In genomic region chr6:91236006-91236405, GRCm38 (mm10) we compare ENCODE assay signal across 13 mouse cellular contexts. TPM values are rescaled to one million over a fixed set of nuclear protein-coding genes. Genes with fewer than 3 reads are reported as not detected.
DNase-seq lines count a peak whose midpoint lies in the region; ATAC-seq and TF ChIP-seq lines count a peak whose summit lies in the region.
"Had no signal": no experiment of that assay in that cellular context is flagged by ENCODE, and none has a peak within 500 bp of the region (broad histone marks: within the 10 kb centered on the region; RNA-seq: fewer than 3 reads in every experiment).

No protein-coding gene starts in this region.

- ATAC-seq in embryonic facial prominence, embryonic 12.5 days (ENCODE audit: insufficient number of reproducible peaks, insufficient read depth, low FRiP score, low TSS enrichment), result peak; percentile 65
- ATAC-seq in limb, embryonic 11.5 days (ENCODE audit: insufficient number of reproducible peaks, low FRiP score, low TSS enrichment, low read depth), result peak; percentile 73
- no peak for ATAC-seq in megakaryocyte, adult 5-6 weeks (ENCODE audit: poor library complexity, severe bottlenecking)
- no peak for ATAC-seq in heart, embryonic 11.5 days (replicated peaks; ENCODE audit: insufficient number of reproducible peaks, low FRiP score, low TSS enrichment)
- ATAC-seq: intestine, embryonic 16.5 days had no signal

- 22% methylated on average over 11 of the region's 11 CpGs for WGBS in embryonic facial prominence, embryonic 12.5 days
- WGBS in limb, embryonic 11.5 days, result 13% methylated on average over 11 of the region's 11 CpGs
- WGBS in heart, embryonic 11.5 days (ENCODE audit: insufficient replicate concordance), result 52% methylated on average over 11 of the region's 11 CpGs

- peak overlapping the region; percentile 2; the same call in 1 of the 2 replicates for H3K4me2 ChIP-seq in embryonic facial prominence, embryonic 12.5 days (replicated peaks)
- peak overlapping the region; percentile 25; the same call in 1 of the 2 replicates for H3K4me2 ChIP-seq in limb, embryonic 11.5 days (ENCODE audit: low read depth, severe bottlenecking)
- no peak overlapping the region for H3K4me2 ChIP-seq in heart, embryonic 11.5 days
- H3K4me2 ChIP-seq: liver, embryonic 15.5 days had no signal

- no peak for TF ChIP-seq CTCF in layer of hippocampus, adult 2 months (conservative IDR thresholded peaks at IDR 0.05)

- no peaks in the 10 kb centered on the region for H3K9me3 ChIP-seq in embryonic facial prominence, embryonic 12.5 days
- H3K9me3 ChIP-seq in limb, embryonic 11.5 days (ENCODE audit: control insufficient read depth, low read length), result no peaks in the 10 kb centered on the region
- no peaks in the 10 kb centered on the region for H3K9me3 ChIP-seq in heart, embryonic 11.5 days (replicated peaks; ENCODE audit: control insufficient read depth, low read length)
- H3K9me3 ChIP-seq: liver, embryonic 15.5 days had no signal

- 0 out of 2 replicates have a peak overlapping the region, but pooled peaks have one; percentile 36 for H3K27ac ChIP-seq in layer of hippocampus, adult 2 months
- H3K27ac ChIP-seq in embryonic facial prominence, embryonic 12.5 days, result peak overlapping the region; percentile 88
- peak overlapping the region; percentile 86 for H3K27ac ChIP-seq in limb, embryonic 11.5 days (replicated peaks; ENCODE audit: low read depth, low read length)
- H3K27ac ChIP-seq in heart, embryonic 11.5 days (ENCODE audit: low read depth, low read length), result no peak overlapping the region
- H3K27ac ChIP-seq: liver, embryonic 15.5 days had no signal

- no peaks in the 10 kb centered on the region for H3K27me3 ChIP-seq in embryonic facial prominence, embryonic 12.5 days
- H3K27me3 ChIP-seq in limb, embryonic 11.5 days (ENCODE audit: control insufficient read depth, insufficient read depth, low read length), result no peaks in the 10 kb centered on the region
- H3K27me3 ChIP-seq in heart, embryonic 11.5 days (ENCODE audit: control insufficient read depth, insufficient read depth, low read length), result peaks cover 15% of the 10 kb centered on the region
- H3K27me3 ChIP-seq: liver, embryonic 15.5 days had no signal

- no peak overlapping the region for H3K4me3 ChIP-seq in layer of hippocampus, adult 2 months
- no peak overlapping the region for H3K4me3 ChIP-seq in embryonic facial prominence, embryonic 12.5 days
- H3K4me3 ChIP-seq in limb, embryonic 11.5 days (ENCODE audit: low read depth, low read length), result no peak overlapping the region
- no peak overlapping the region for H3K4me3 ChIP-seq in heart, embryonic 11.5 days (ENCODE audit: low read depth, low read length)
- H3K4me3 ChIP-seq: liver, embryonic 15.5 days had no signal

- peak in 1 of 2 experiments; percentile 28 for DNase-seq in layer of hippocampus, adult 2 months (ENCODE audit: low spot score in 2 of 2)
- DNase-seq in layer of hippocampus, postnatal 14 days (ENCODE audit: low spot score in 2 of 2), result no peak
- peak; percentile 81 for DNase-seq in MN1 (ENCODE audit: low spot score)
- DNase-seq in limb, embryonic 11.5 days (ENCODE audit: low spot score), result no peak
- no peak for DNase-seq in cerebellum, adult 9-11 months
- DNase-seq: adrenal gland, adult 8-10 months; kidney, postnatal 25 days; lung, postnatal 36 days had no signal

- H3K4me1 ChIP-seq in embryonic facial prominence, embryonic 12.5 days, result peaks cover 38% of the 10 kb centered on the region
- H3K4me1 ChIP-seq in limb, embryonic 11.5 days (ENCODE audit: control insufficient read depth, insufficient read depth, low read length), result peaks cover 32% of the 10 kb centered on the region
- H3K4me1 ChIP-seq in heart, embryonic 11.5 days (ENCODE audit: control insufficient read depth, insufficient read depth, low read length), result peaks cover 7% of the 10 kb centered on the region; the same call in 1 of the 2 replicates
- H3K4me1 ChIP-seq: liver, embryonic 15.5 days had no signal

- H3K36me3 ChIP-seq in embryonic facial prominence, embryonic 12.5 days, result peaks cover 28% of the 10 kb centered on the region
- H3K36me3 ChIP-seq in limb, embryonic 11.5 days (ENCODE audit: control insufficient read depth, insufficient read depth, low read length), result no peaks in the 10 kb centered on the region; the same call in 1 of the 2 replicates
- no peaks in the 10 kb centered on the region for H3K36me3 ChIP-seq in heart, embryonic 11.5 days (ENCODE audit: control insufficient read depth, insufficient read depth, low read length)
- H3K36me3 ChIP-seq: liver, embryonic 15.5 days had no signal

- H3K9ac ChIP-seq in embryonic facial prominence, embryonic 12.5 days, result no peak overlapping the region
- 0 out of 2 replicates have a peak overlapping the region, but pooled peaks have one; percentile 30 for H3K9ac ChIP-seq in limb, embryonic 11.5 days (ENCODE audit: low read length)
- H3K9ac ChIP-seq in heart, embryonic 11.5 days (ENCODE audit: low read depth, low read length), result no peak overlapping the region
- H3K9ac ChIP-seq: liver, embryonic 15.5 days had no signal

RNA-seq across cellular contexts. Expression of gene Fbln2, which starts 23.8 kb away (rescaled TPM):
- total RNA-seq in layer of hippocampus, adult 2 months (2021), result 10 to 100 TPM in 1 of 2 experiments, 1 to 10 TPM in 1; 8.1 to 10.8 TPM
- total RNA-seq in layer of hippocampus, postnatal 14 days (2021), result 10 to 100 TPM; 11.4 to 13.1 TPM
- polyA plus RNA-seq in embryonic facial prominence, embryonic 12.5 days (2016; fragmentation: Nextera tagmentation; extraction: Ambion mirVana), result 179 and 200 TPM in 2 replicates
- polyA plus RNA-seq in limb, embryonic 11.5 days (2014; fragmentation: Nextera tagmentation; extraction: Ambion mirVana), result 78.7 and 79.9 TPM in 2 replicates
- total RNA-seq in megakaryocyte, adult 5-6 weeks (2015), result not detected in 2 replicates
- total RNA-seq in megakaryocyte, adult 5-6 weeks (2017), result not detected in 2 replicates
- polyA plus RNA-seq in heart, embryonic 11.5 days (2014; fragmentation: Nextera tagmentation; extraction: Ambion mirVana), result 105 and 137 TPM in 2 replicates

Comparison
In these comparisons a context has a peak if more than half of its experiments do, and no peak if none do; other contexts are left out.
1. ATAC-seq: peak in embryonic facial prominence, embryonic 12.5 days (single experiment) and limb, embryonic 11.5 days (single experiment); none in megakaryocyte, adult 5-6 weeks (single experiment) and heart, embryonic 11.5 days (single experiment).
2. RNA of gene Fbln2, which starts 23.8 kb away (total RNA-seq): 11.4 to 13.1 TPM in layer of hippocampus, postnatal 14 days and 8.1 to 10.8 TPM in layer of hippocampus, adult 2 months; not detected in megakaryocyte, adult 5-6 weeks; every median in the first group is over 4 times any median in the second.